Mouse (Mus musculus): ENCODE measurements around the gene Gdf15. TPM values are rescaled to one million over a fixed set of nuclear protein-coding genes. Genes with fewer than 3 reads are reported as not detected.
A peak's percentile ranks its signal among the peaks of the same experiment; 100 is the strongest.

Gene Gdf15
- total and polyA plus RNA-seq, 3 experiments, result 0.15 to 0.63 TPM; not detected in 1

DNA sequence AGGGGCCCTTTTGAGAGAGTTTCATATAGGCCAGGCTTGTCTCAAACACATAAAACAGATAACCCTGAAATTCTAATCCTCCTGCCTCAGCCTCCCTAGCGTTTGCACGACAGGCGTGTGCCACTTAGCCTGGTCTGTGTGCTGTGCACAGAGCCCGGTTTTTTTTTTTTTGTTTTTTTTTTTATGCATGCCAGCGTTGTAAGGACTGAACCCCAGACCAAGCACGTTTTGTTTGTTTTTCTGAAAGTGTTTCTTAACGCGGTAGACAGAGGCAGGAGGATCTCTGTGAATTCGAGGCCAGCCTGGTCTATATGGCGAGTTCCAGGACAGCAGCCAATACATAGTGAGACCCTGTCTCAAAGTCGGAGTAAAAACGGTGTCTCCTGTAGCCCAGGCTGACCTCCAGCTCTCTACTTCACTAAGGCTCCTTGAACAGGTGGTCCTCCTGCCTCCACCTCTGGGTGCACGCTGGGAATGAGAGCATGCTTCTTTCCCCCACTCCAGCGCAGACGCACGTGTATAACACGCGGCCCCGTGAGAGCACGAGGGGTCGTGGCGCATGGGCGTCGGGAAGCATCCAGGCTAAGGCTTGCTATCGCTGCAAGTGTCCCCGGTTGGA lies 23.4 kb downstream of the Gdf15 start, which contains the start of gene Ssbp4 (continued):
- TF ChIP-seq MAFK (IDR thresholded peaks at IDR 0.05; ENCODE audit: borderline replicate concordance, low read depth, low read length), result no peak
- no peak for TF ChIP-seq CTCF (IDR thresholded peaks at IDR 0.05 in 2 of 3, conservative IDR thresholded peaks at IDR 0.05 in 1 of 3; ENCODE audit: control insufficient read depth in 1 of 3, insufficient read depth in 1 of 3, low read depth in 2 of 3, low read length in 3 of 3, poor library complexity in 1 of 3, severe bottlenecking in 1 of 3)
- TF ChIP-seq ZNF384 (IDR thresholded peaks at IDR 0.05; ENCODE audit: low read depth, low read length), result peak; percentile 69
- TF ChIP-seq ETS1 (IDR thresholded peaks at IDR 0.05; ENCODE audit: low read depth, low read length), result no peak
- no peak for TF ChIP-seq ZC3H11A (IDR thresholded peaks at IDR 0.05; ENCODE audit: low read depth, low read length)

- Histone ChIP-seq H3K4me3 (ENCODE audit: control insufficient read depth in 1 of 2, insufficient read depth in 1 of 2, low read depth in 2 of 2, low read length in 2 of 2) (peak overlapping the region; percentile 88 to 92), H3K36me3 (ENCODE audit: control insufficient read depth in 1 of 2, insufficient read depth in 2 of 2, low read length in 2 of 2) (no peaks in the 10 kb centered on the region; a peak in 1 of 4 replicates), H3K27ac (ENCODE audit: control insufficient read depth, low read depth, low read length) (peak overlapping the region; percentile 87), H3K79me2 (ENCODE audit: control insufficient read depth, insufficient read depth, low read length, poor library complexity) (peaks cover 29% of the 10 kb centered on the region), H3K4me1 (ENCODE audit: control insufficient read depth in 1 of 2, insufficient read depth in 2 of 2, low read length in 2 of 2) (peaks cover 0 to 8% of the 10 kb centered on the region in 2 experiments; a peak in 3 of 4 replicates), H3K9me3 (replicated peaks; ENCODE audit: insufficient read depth, low read length) (no peaks in the 10 kb centered on the region), H3K9ac (ENCODE audit: control insufficient read depth, low read depth, low read length, poor library complexity, severe bottlenecking) (peak overlapping the region; percentile 96), H3K27me3 (ENCODE audit: control insufficient read depth in 1 of 2, insufficient read depth in 2 of 2, low read length in 2 of 2) (no peaks in the 10 kb centered on the region)
- peak; percentile 90 for DNase-seq (ENCODE audit: low read depth, low spot score)
- TF ChIP-seq CHD2 (IDR thresholded peaks at IDR 0.05; ENCODE audit: low read length), result peak; percentile 71
- TF ChIP-seq TAL1 (IDR thresholded peaks at IDR 0.05; ENCODE audit: low read length), result no peak
- peak; percentile 31; the same call in 1 of the 2 replicates for TF ChIP-seq ETS1 (IDR thresholded peaks at IDR 0.05; ENCODE audit: low read depth, low read length)
- TF ChIP-seq NELFE (IDR thresholded peaks at IDR 0.05; ENCODE audit: low read depth, low read length), result peak; percentile 64
- TF ChIP-seq SIN3A (IDR thresholded peaks at IDR 0.05; ENCODE audit: low read length), result peak; percentile 64
- TF ChIP-seq KAT2A (conservative IDR thresholded peaks at IDR 0.05; ENCODE audit: low read depth, low read length), result no peak
- no peak for TF ChIP-seq USF2 (IDR thresholded peaks at IDR 0.05; ENCODE audit: borderline replicate concordance in 1 of 2, insufficient read depth in 1 of 2, low read depth in 1 of 2, low read length in 2 of 2)
- no peak for TF ChIP-seq TCF12 (IDR thresholded peaks at IDR 0.05; ENCODE audit: low read depth, low read length)
- no peak for TF ChIP-seq MYB (IDR thresholded peaks at IDR 0.05; ENCODE audit: low read depth, low read length)
- no peak for TF ChIP-seq SMC3 (IDR thresholded peaks at IDR 0.05; ENCODE audit: low read depth, low read length)
- peak; percentile 63; the same call in 1 of the 2 replicates for TF ChIP-seq MAX (IDR thresholded peaks at IDR 0.05; ENCODE audit: low read length)
- TF ChIP-seq NRF1 (IDR thresholded peaks at IDR 0.05; ENCODE audit: insufficient read depth, low read depth, low read length, poor library complexity, severe bottlenecking), result peak; percentile 71
- TF ChIP-seq MAZ (IDR thresholded peaks at IDR 0.05; ENCODE audit: low read depth, low read length), result peak; percentile 89
- no peak for TF ChIP-seq POLR2AphosphoS2 (IDR thresholded peaks at IDR 0.05; ENCODE audit: low read length)
- 0 out of 2 replicates have a peak, but pooled peaks have one; percentile 27 for TF ChIP-seq ZMIZ1 (IDR thresholded peaks at IDR 0.05; ENCODE audit: low read depth, low read length)
- peak; percentile 50; the same call in 1 of the 2 replicates for TF ChIP-seq TBP (IDR thresholded peaks at IDR 0.05; ENCODE audit: low read depth, low read length)
- no peak for TF ChIP-seq MYC (IDR thresholded peaks at IDR 0.05; ENCODE audit: low read depth, low read length)
- no peak for TF ChIP-seq GATA1 (IDR thresholded peaks at IDR 0.05; ENCODE audit: low read depth, low read length)
- no peak for TF ChIP-seq JUND (IDR thresholded peaks at IDR 0.05; ENCODE audit: low read depth, low read length)
- TF ChIP-seq ELF1 (IDR thresholded peaks at IDR 0.05; ENCODE audit: low read depth, low read length), result peak; percentile 48; the same call in 1 of the 2 replicates
- no peak for TF ChIP-seq BHLHE40 (IDR thresholded peaks at IDR 0.05; ENCODE audit: borderline replicate concordance, low read depth, low read length)
- no peak for TF ChIP-seq CTCF (IDR thresholded peaks at IDR 0.05 in 2 of 3, conservative IDR thresholded peaks at IDR 0.05 in 1 of 3; ENCODE audit: control insufficient read depth in 1 of 3, insufficient read depth in 1 of 3, low read depth in 2 of 3, low read length in 3 of 3, poor library complexity in 1 of 3, severe bottlenecking in 1 of 3)
- TF ChIP-seq EP300 (IDR thresholded peaks at IDR 0.05; ENCODE audit: low read depth in 1 of 2, low read length in 2 of 2), result no peak
- peak; percentile 32 for TF ChIP-seq ZC3H11A (IDR thresholded peaks at IDR 0.05; ENCODE audit: low read depth, low read length)
- TF ChIP-seq MAFK (IDR thresholded peaks at IDR 0.05; ENCODE audit: borderline replicate concordance, low read depth, low read length), result no peak
- 0 out of 2 replicates have a peak, but pooled peaks have one; percentile 49 for TF ChIP-seq E2F4 (IDR thresholded peaks at IDR 0.05; ENCODE audit: borderline replicate concordance, low read depth, low read length)
- peak; percentile 23; the same call in 1 of the 2 replicates for TF ChIP-seq MXI1 (IDR thresholded peaks at IDR 0.05; ENCODE audit: low read depth, low read length)
- TF ChIP-seq GABPA (IDR thresholded peaks at IDR 0.05; ENCODE audit: low read depth, low read length), result no peak
- TF ChIP-seq ZKSCAN1 (IDR thresholded peaks at IDR 0.05; ENCODE audit: low read depth, low read length), result no peak
Measured at GRCm38 (mm10) chr8:70607898-70608748, 24.1 kb downstream of the Gdf15 start.

Data from MEL (cell line).